Mouse (Mus musculus) ovary, postnatal 14 days (tissue): ENCODE results near the gene Sirt2.
A peak's percentile ranks its signal among the peaks of the same experiment; 100 is the strongest.

ENCODE experiments used
- DNase-seq: peaks from one replicate; pipeline ENCODE4 v3.0.0; 2022; ENCODE audit warnings: low spot score

The Sirt2 gene

GRCm38 (mm10) chr7:28766173-28766879 lies at the start of gene Sirt2:
TSS of gene Sirt2 (plus strand) at chr7:28766735.
- DNase-seq = peak; percentile 90

GRCm38 (mm10) chr7:28717726-28718125 lies 48.8 kb upstream of the Sirt2 start:
- no peak for DNase-seq

- DNase-seq = no peak
Observed at GRCm38 (mm10) chr7:28719159-28719558, 47.4 kb upstream of the Sirt2 start.

- DNase-seq = no peak
Observed at GRCm38 (mm10) chr7:28719650-28720049, 46.9 kb upstream of the Sirt2 start.

GRCm38 (mm10) chr7:28720753-28721537 lies 45.6 kb upstream of the Sirt2 start:
- no peak for DNase-seq

GRCm38 (mm10) chr7:28722079-28722478 lies 44.5 kb upstream of the Sirt2 start:
- DNase-seq = no peak

GRCm38 (mm10) chr7:28724613-28725012 lies 41.9 kb upstream of the Sirt2 start:
- no peak for DNase-seq

GRCm38 (mm10) chr7:28726600-28726999 lies 39.9 kb upstream of the Sirt2 start:
- DNase-seq = peak; percentile 64

GRCm38 (mm10) chr7:28727649-28728340 lies 38.7 kb upstream of the Sirt2 start:
- DNase-seq = no peak

GRCm38 (mm10) chr7:28732341-28733142 lies 34.0 kb upstream of the Sirt2 start:
- DNase-seq = peak; percentile 46

- no peak for DNase-seq
Observed at GRCm38 (mm10) chr7:28733211-28733610, 33.3 kb upstream of the Sirt2 start.

GRCm38 (mm10) chr7:28735701-28736100 lies 30.8 kb upstream of the Sirt2 start:
- DNase-seq = no peak

- no peak for DNase-seq
Observed at GRCm38 (mm10) chr7:28739829-28740228, 26.7 kb upstream of the Sirt2 start.

GRCm38 (mm10) chr7:28740949-28741348 lies 25.6 kb upstream of the Sirt2 start:
- DNase-seq = no peak

- DNase-seq = no peak
Observed at GRCm38 (mm10) chr7:28741368-28741708, 25.2 kb upstream of the Sirt2 start.

GRCm38 (mm10) chr7:28741709-28742438 lies 24.7 kb upstream of the Sirt2 start, which contains the start of the genes Mrps12 and Sars2:
TSS of gene Mrps12 (minus strand) at chr7:28741820.
TSS of gene Sars2 (plus strand) at chr7:28741992.
- peak; percentile 93 for DNase-seq

GRCm38 (mm10) chr7:28749935-28750334 lies 16.6 kb upstream of the Sirt2 start:
- no peak for DNase-seq

GRCm38 (mm10) chr7:28756079-28756478 lies 10.5 kb upstream of the Sirt2 start, which contains the start of gene Ccer2:
TSS of gene Ccer2 (plus strand) at chr7:28756174.
- no peak for DNase-seq

- no peak for DNase-seq
Observed at GRCm38 (mm10) chr7:28758623-28759022, 7.9 kb upstream of the Sirt2 start.

GRCm38 (mm10) chr7:28761907-28762306 lies 4.6 kb upstream of the Sirt2 start:
- DNase-seq = no peak

GRCm38 (mm10) chr7:28765211-28765610 lies 1.3 kb upstream of the Sirt2 start:
- DNase-seq = no peak
